Mouse (Mus musculus): ENCODE measurements around the gene Smok2a. TPM values are rescaled to one million over a fixed set of nuclear protein-coding genes. Genes with fewer than 3 reads are reported as not detected.

Smok2a gene
- not detected for total RNA-seq (2023)

DNA sequence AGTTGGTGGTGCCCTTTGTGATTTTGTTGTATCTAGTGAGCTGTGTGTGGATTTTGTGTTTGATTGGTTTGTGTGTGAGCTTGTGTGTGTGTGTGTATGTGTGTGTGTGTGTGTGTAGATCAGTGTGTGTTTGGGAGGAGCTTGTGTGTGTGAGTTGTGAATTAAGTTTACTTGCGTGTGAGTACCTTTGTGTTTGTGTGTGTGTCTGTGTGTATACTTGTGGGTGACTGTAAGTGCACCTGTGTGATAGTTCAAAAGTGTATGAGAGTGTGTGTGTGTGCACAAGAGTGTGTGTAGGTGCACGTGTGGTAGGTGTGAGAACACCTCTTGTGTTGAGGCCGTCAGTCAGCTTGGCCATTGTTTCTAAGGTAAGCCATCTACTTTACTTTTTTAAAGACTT, at the start of gene Smok2a:
Smok2a (plus strand) TSS at position 301 of the 400 bp plus-strand sequence.

DNA sequence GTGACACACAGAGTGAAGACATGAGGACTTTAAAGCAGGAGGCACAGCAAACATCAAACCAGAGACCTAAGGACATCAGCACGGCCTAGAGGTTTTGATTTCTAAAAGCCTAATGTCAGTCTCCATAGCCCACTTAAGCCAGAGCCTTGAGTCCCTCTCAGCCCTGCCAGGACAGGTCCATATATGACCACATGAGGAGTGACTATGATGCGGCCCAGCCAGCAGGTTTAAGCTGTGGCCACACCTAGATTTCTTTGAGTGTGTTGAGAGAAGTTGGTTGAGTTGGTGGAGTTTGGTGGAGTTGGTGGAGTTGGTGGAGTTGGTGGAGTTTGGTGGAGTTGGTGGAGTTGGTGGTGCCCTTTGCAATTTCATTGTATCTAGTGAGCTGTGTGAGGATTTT, 9.0 kb downstream of the Smok2a start, which contains the start of gene Smok2b:
Smok2b (plus strand) TSS at position 301 of the 400 bp plus-strand sequence.

Other genes with a start within 250 kb of the Smok2a start
- gene Wtap, start 227.0 kb upstream of the Smok2a start, total RNA-seq (2023) = 100 to 1,000 TPM; 115 to 118 TPM
- 10 to 100 TPM; 68.5 to 70.5 TPM for gene Sod2, start 214.3 kb upstream of the Smok2a start, total RNA-seq (2023)
- not detected for gene Gpr31b, start 168.9 kb upstream of the Smok2a start, total RNA-seq (2023)
- gene Tcp10b, start 160.1 kb upstream of the Smok2a start, total RNA-seq (2023) = under 1 TPM in 1 of 2 experiments, not detected in 1; 0.29 TPM
- not detected for gene Unc93a, start 89.4 kb upstream of the Smok2a start, total RNA-seq (2023)
- not detected for gene Smok2b, start 9.1 kb downstream of the Smok2a start, total RNA-seq (2023)
- gene Tcp10c, start 133.4 kb downstream of the Smok2a start, total RNA-seq (2023) = not detected

Data from T-cell, adult 66 days (primary cell).